Mouse (Mus musculus) myocyte (in vitro differentiated cells): Measurements from ENCODE around the gene Lrrc8a. TPM values are rescaled to one million over a fixed set of nuclear protein-coding genes. Genes with fewer than 3 reads are reported as not detected.

Experiments
- H3K27me3 ChIP-seq: one replicate; pipeline ENCODE4 v1.6.1; 2011; ENCODE audit not compliant: control insufficient read depth, insufficient read depth, insufficient read length
- H3K36me3 ChIP-seq: one replicate; pipeline ENCODE4 v1.6.1; 2011; ENCODE audit not compliant: control insufficient read depth, insufficient read depth
- H3K4me2 ChIP-seq: one replicate; pipeline ENCODE4 v1.6.1; 2011; ENCODE audit warnings: low read depth, control low read depth
- H3K4me3 ChIP-seq: one replicate; pipeline ENCODE4 v1.5.1; 2011; ENCODE audit warnings: mild to moderate bottlenecking, control low read depth, moderate library complexity
- H3K79me2 ChIP-seq: one replicate; pipeline ENCODE4 v1.6.1; 2011; ENCODE audit not compliant: control insufficient read depth, insufficient read depth
- H3ac ChIP-seq: one replicate; pipeline ENCODE4 v1.6.1; 2011; ENCODE audit not compliant: control insufficient read depth, insufficient read length
- CEBPB ChIP-seq: IDR thresholded peaks from 2 replicates; pipeline ENCODE4 v1.6.1; 2011; ENCODE audit warnings: mild to moderate bottlenecking, moderate library complexity; ENCODE audit not compliant: poor library complexity, insufficient read depth, severe bottlenecking
- E2F4 ChIP-seq: IDR thresholded peaks from one replicate; pipeline ENCODE4 v1.6.1; 2011; ENCODE audit warnings: mild to moderate bottlenecking, control low read depth, moderate library complexity; ENCODE audit not compliant: insufficient read depth
- MAX ChIP-seq: IDR thresholded peaks from one replicate; pipeline ENCODE4 v1.6.1; 2011; ENCODE audit warnings: low read depth, mild to moderate bottlenecking, control low read depth
- MYOD1 ChIP-seq, 3 experiments: IDR thresholded peaks; one replicate each; pipeline ENCODE4 v1.6.1; 2011; ENCODE audit warnings: control low read depth in 2 of 3, low read depth in 2 of 3, mild to moderate bottlenecking in 2 of 3, moderate library complexity in 1 of 3; ENCODE audit not compliant: insufficient read length in 2 of 3, control insufficient read depth in 1 of 3
- MYOG ChIP-seq, 3 experiments: IDR thresholded peaks; one replicate each; pipeline ENCODE4 v1.6.1; 2011; ENCODE audit warnings: control low read depth in 2 of 3, low read depth in 2 of 3, mild to moderate bottlenecking in 2 of 3; ENCODE audit not compliant: insufficient read length in 2 of 3, control insufficient read depth in 1 of 3, insufficient read depth in 1 of 3
- POLR2A ChIP-seq: IDR thresholded peaks from one replicate; pipeline ENCODE4 v1.6.1; 2011; ENCODE audit warnings: low read depth, mild to moderate bottlenecking, control low read depth, moderate library complexity; ENCODE audit not compliant: insufficient read length
- POLR2AphosphoS2 ChIP-seq: IDR thresholded peaks from one replicate; pipeline ENCODE4 v1.6.1; 2011; ENCODE audit warnings: low read depth, control low read depth; ENCODE audit not compliant: insufficient read length
- REST ChIP-seq: IDR thresholded peaks from one replicate; pipeline ENCODE4 v1.6.1; 2011; ENCODE audit warnings: mild to moderate bottlenecking, control low read depth, moderate library complexity; ENCODE audit not compliant: insufficient read depth, insufficient read length
- SRF ChIP-seq: IDR thresholded peaks from one replicate; pipeline ENCODE4 v1.6.1; 2011; ENCODE audit warnings: low read depth; ENCODE audit not compliant: control insufficient read depth, insufficient read length
- TCF12 ChIP-seq: IDR thresholded peaks from one replicate; pipeline ENCODE4 v1.6.1; 2011; ENCODE audit warnings: mild to moderate bottlenecking, control low read depth; ENCODE audit not compliant: poor library complexity, insufficient read depth, severe bottlenecking
- TCF3 ChIP-seq: IDR thresholded peaks from one replicate; pipeline ENCODE4 v1.6.1; 2011; ENCODE audit warnings: low read depth, control low read depth; ENCODE audit not compliant: insufficient read length
- USF1 ChIP-seq: IDR thresholded peaks from one replicate; pipeline ENCODE4 v1.6.1; 2011; ENCODE audit warnings: low read depth, mild to moderate bottlenecking, control low read depth, moderate library complexity
- polyA plus RNA-seq: library from polyadenylated mRNA; unstranded; fragments of >200 nt; fragmentation: generic; extraction: Trizol; gene quantifications from one replicate; pipeline ENCODE4 v1.2.1, GENCODE M21; 2012; ENCODE audit warnings: missing spikeins

Gene Lrrc8a
- polyA plus RNA-seq, 1 experiment = 22.6 TPM

DNA sequence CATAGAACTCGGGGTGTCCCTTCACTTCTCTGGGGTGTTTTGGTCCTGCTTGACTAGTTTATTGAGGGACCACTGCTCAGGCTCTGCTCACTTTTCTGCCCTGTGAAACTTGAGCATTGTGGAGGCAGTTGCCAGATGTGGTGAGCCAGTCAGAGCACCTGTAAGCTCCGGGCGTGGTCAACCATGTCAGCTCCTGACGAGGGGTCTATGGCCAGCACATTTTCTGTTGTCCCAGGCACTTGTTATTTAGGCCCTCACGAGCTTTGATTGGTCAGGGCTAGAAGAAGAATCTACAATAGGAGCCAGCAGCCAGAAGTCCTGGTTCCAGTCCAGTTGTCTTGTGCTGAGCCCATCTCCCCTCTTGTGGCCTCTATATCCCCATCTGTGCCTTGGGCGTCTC, 26.3 kb downstream of the Lrrc8a start:
- H3K27me3 ChIP-seq = no peaks in the 10 kb centered on the region
- no peak for TF ChIP-seq TCF3
- TF ChIP-seq POLR2AphosphoS2 = no peak
- no peak for TF ChIP-seq TCF12
- TF ChIP-seq MAX = no peak
- TF ChIP-seq SRF = no peak
- TF ChIP-seq POLR2A = no peak
- TF ChIP-seq USF1 = no peak
- no peak for TF ChIP-seq E2F4
- no peak for TF ChIP-seq CEBPB
- TF ChIP-seq MYOD1 (IDR thresholded peaks at IDR 0.05; ENCODE audit: control insufficient read depth in 1 of 3, insufficient read length in 2 of 3, low read depth in 2 of 3) = no peak
- no peak for TF ChIP-seq REST
- no peak for TF ChIP-seq MYOG (IDR thresholded peaks at IDR 0.05; ENCODE audit: control insufficient read depth in 1 of 3, insufficient read depth in 1 of 3, insufficient read length in 2 of 3, low read depth in 2 of 3)
- peaks cover 49% of the 10 kb centered on the region for H3K36me3 ChIP-seq
- no peak overlapping the region for H3ac ChIP-seq
- peaks cover 30% of the 10 kb centered on the region for H3K79me2 ChIP-seq
- H3K4me2 ChIP-seq = no peak overlapping the region
- H3K4me3 ChIP-seq = no peak overlapping the region

GRCm38 (mm10) chr2:30264671-30265519, 27.4 kb downstream of the Lrrc8a start:
- Histone ChIP-seq H3K79me2 (peaks cover 19% of the 10 kb centered on the region), H3ac (no peak overlapping the region), H3K36me3 (peaks cover 48% of the 10 kb centered on the region), H3K4me3 (no peak overlapping the region), H3K4me2 (peak overlapping the region; percentile 72), H3K27me3 (no peaks in the 10 kb centered on the region)
- TF ChIP-seq POLR2AphosphoS2 = no peak
- TF ChIP-seq POLR2A = no peak
- no peak for TF ChIP-seq E2F4
- TF ChIP-seq TCF12 = no peak
- TF ChIP-seq CEBPB = no peak
- TF ChIP-seq TCF3 = no peak

DNA sequence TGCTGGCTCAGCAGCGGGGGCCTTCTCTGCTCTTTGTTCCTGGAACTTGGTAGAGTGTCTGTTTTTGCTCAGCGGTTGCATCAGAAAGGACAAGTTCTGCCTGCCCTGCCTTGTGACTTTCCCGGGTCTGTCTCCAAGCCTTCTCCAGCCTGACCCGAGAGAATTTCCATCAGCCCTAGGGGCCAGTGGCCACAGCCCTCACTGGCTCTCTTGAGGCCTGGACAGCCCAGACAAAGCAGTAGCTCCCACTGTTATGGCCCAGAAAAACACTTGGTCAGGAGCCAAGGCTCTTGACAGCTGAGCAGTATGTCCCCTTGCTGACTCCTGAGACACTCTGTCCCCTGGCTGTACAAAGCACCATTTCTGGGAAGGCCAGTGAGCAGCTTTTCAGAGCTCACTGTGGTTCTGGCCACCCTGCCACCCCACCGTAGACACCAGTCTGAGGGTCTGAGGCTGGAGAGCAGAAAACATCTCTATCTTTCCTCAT, 28.3 kb downstream of the Lrrc8a start, which contains the start of gene Phyhd1:
Phyhd1 (plus strand) TSS at position 437 of the 487 bp plus-strand sequence.
- peaks cover 39% of the 10 kb centered on the region for H3K36me3 ChIP-seq
- TF ChIP-seq MYOG (IDR thresholded peaks at IDR 0.05; ENCODE audit: control insufficient read depth in 1 of 3, insufficient read depth in 1 of 3, insufficient read length in 2 of 3, low read depth in 2 of 3) (peak in 2 of 3 experiments; percentile 43 to 75), POLR2A (peak; percentile 28), POLR2AphosphoS2 (peak; percentile 48), CEBPB (peak; percentile 91), MYOD1 (IDR thresholded peaks at IDR 0.05; ENCODE audit: control insufficient read depth in 1 of 3, insufficient read length in 2 of 3, low read depth in 2 of 3) (peak in 2 of 3 experiments; percentile 56 to 65), TCF12 (no peak)
- no peaks in the 10 kb centered on the region for H3K27me3 ChIP-seq
- peak within 1 kb of the TSS; percentile 10 for H3K4me3 ChIP-seq
- H3K4me2 ChIP-seq = peak within 1 kb of the TSS; percentile 72
- no peak within 1 kb of the TSS for H3ac ChIP-seq
- H3K79me2 ChIP-seq = peaks cover 10% of the 10 kb centered on the region

- peak overlapping the region; percentile 72 for H3K4me2 ChIP-seq
- no peaks in the 10 kb centered on the region for H3K27me3 ChIP-seq
- H3K36me3 ChIP-seq = peaks cover 33% of the 10 kb centered on the region
- peak overlapping the region; percentile 10 for H3K4me3 ChIP-seq
- TF ChIP-seq POLR2A = peak; percentile 39
- TF ChIP-seq SRF = no peak
- TF ChIP-seq POLR2AphosphoS2 = peak; percentile 29
- no peak for TF ChIP-seq MAX
- H3K79me2 ChIP-seq = peaks cover 3% of the 10 kb centered on the region
- H3ac ChIP-seq = no peak overlapping the region
Observed at GRCm38 (mm10) chr2:30266392-30266941, 29.0 kb downstream of the Lrrc8a start.

DNA sequence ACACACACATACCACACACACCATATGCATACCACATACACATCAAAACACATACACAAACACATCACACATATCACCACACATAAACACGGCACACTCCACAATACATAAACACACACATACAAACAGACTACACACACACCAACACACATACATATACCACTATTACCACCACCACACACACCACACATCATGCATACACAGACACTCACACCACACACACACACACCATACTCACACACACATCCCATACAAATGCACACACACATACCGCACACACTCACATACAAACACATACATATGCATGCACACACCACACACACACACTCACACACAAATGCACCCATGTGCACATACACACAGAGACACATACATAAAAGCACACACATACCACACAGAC, 30.0 kb downstream of the Lrrc8a start:
- Histone ChIP-seq H3K4me3 (peak overlapping the region; percentile 10), H3ac (no peak overlapping the region), H3K27me3 (no peaks in the 10 kb centered on the region), H3K4me2 (peak overlapping the region; percentile 72), H3K36me3 (peaks cover 26% of the 10 kb centered on the region), H3K79me2 (no peaks in the 10 kb centered on the region)
- peak; percentile 33 for TF ChIP-seq POLR2A
- no peak for TF ChIP-seq E2F4
- no peak for TF ChIP-seq USF1
- peak; percentile 28 for TF ChIP-seq POLR2AphosphoS2
- no peak for TF ChIP-seq MYOG (IDR thresholded peaks at IDR 0.05; ENCODE audit: control insufficient read depth in 1 of 3, insufficient read depth in 1 of 3, insufficient read length in 2 of 3, low read depth in 2 of 3)
- TF ChIP-seq TCF3 = no peak
- TF ChIP-seq MAX = no peak
